Comparison of ENCODE assay signal across 8 mouse cellular contexts in genomic region chr7:7188191-7188942, GRCm38 (mm10). TPM values are rescaled to one million over a fixed set of nuclear protein-coding genes. Genes with fewer than 3 reads are reported as not detected.
DNase-seq lines count a peak whose midpoint lies in the region; ATAC-seq and TF ChIP-seq lines count a peak whose summit lies in the region.

No protein-coding gene starts in this region.

- DNase-seq in R1 (ENCODE audit: low read depth, low spot score) = peak; percentile 87
- DNase-seq in cerebellum, postnatal 25 days = peak; percentile 83 to 88
- peak; percentile 50 to 66 for DNase-seq in frontal cortex, postnatal 25 days (ENCODE audit: low spot score in 2 of 2)
- DNase-seq in hindbrain, postnatal 0 days (ENCODE audit: low spot score) = peak; percentile 82
- DNase-seq in left cerebral cortex, adult 2 months (ENCODE audit: extremely low spot score in 1 of 2, low spot score in 2 of 2) = peak; percentile 80
- DNase-seq in retina, postnatal 7 days (ENCODE audit: low read depth, low spot score) = peak; percentile 32
- DNase-seq in urinary bladder, adult 2 months (ENCODE audit: low spot score) = peak; percentile 44

- no peaks in the 10 kb centered on the region for H3K79me2 ChIP-seq in macrophage (ENCODE audit: inconsistent target)

- peak; percentile 82 for TF ChIP-seq CTCF in hindbrain, postnatal 0 days (IDR thresholded peaks at IDR 0.05; ENCODE audit: low read depth)
- peak; percentile 68 for TF ChIP-seq CTCF in left cerebral cortex, adult 2 months (IDR thresholded peaks at IDR 0.05)

- H3K4me2 ChIP-seq in hindbrain, postnatal 0 days (ENCODE audit: low read depth, low read length) = peak overlapping the region; percentile 50

- peak overlapping the region; percentile 50 for H3K4me3 ChIP-seq in hindbrain, postnatal 0 days (ENCODE audit: low read length)
- peak overlapping the region; percentile 50 for H3K4me3 ChIP-seq in left cerebral cortex, adult 2 months
- peak overlapping the region; percentile 31 for H3K4me3 ChIP-seq in macrophage (ENCODE audit: inconsistent target)

- H3K27ac ChIP-seq in hindbrain, postnatal 0 days = no peak overlapping the region
- H3K27ac ChIP-seq in left cerebral cortex, adult 2 months = peak overlapping the region; percentile 53; the same call in 1 of the 2 replicates
- no peak overlapping the region for H3K27ac ChIP-seq in macrophage

- no peaks in the 10 kb centered on the region for H3K9me3 ChIP-seq in hindbrain, postnatal 0 days (ENCODE audit: low read length)

- WGBS in hindbrain, postnatal 0 days = 13% methylated on average over 18 of the region's 18 CpGs
- 11% methylated on average over 18 of the region's 18 CpGs for WGBS in macrophage (ENCODE audit: missing documents)

- H3K4me1 ChIP-seq in hindbrain, postnatal 0 days (ENCODE audit: insufficient read depth, low read length) = no peaks in the 10 kb centered on the region

- no peaks in the 10 kb centered on the region for H3K27me3 ChIP-seq in hindbrain, postnatal 0 days (ENCODE audit: insufficient read depth, low read length)

- H3K36me3 ChIP-seq in hindbrain, postnatal 0 days (ENCODE audit: insufficient read depth, low read length) = 0 out of 2 replicates have a peak, but pooled peaks cover 4% of the 10 kb centered on the region
- no peaks in the 10 kb centered on the region for H3K36me3 ChIP-seq in macrophage (ENCODE audit: inconsistent target)

- H3K9ac ChIP-seq in hindbrain, postnatal 0 days (replicated peaks; ENCODE audit: low read length) = 0 out of 2 replicates have a peak overlapping the region, but pooled peaks have one; percentile 14

- ATAC-seq in hindbrain, postnatal 0 days = peak; percentile 97

- intact Hi-C loops in left cerebral cortex, adult 2 months (cut with DNase I) = loop anchor here (5.0 to 10.0 kb wide), 3 partner anchors 66 to 604 kb away; partner anchors contain the start of gene Zfp954

RNA-seq across cellular contexts. Expression of gene Zfp418, which starts 17.2 kb away (rescaled TPM):
- total RNA-seq in hindbrain, postnatal 0 days (2014; rRNA removed) = 2.8 and 5.1 TPM in 2 replicates
- 1.1 and 1.4 TPM in 2 replicates for polyA plus RNA-seq in hindbrain, postnatal 0 days (2015; fragmentation: Nextera tagmentation; extraction: Ambion mirVana)
- 1 to 10 TPM; 7.4 to 8.3 TPM for total RNA-seq in left cerebral cortex, adult 2 months (2021)
- total RNA-seq in macrophage (2018; cell fraction: chromatin; rRNA removed) = 10 to 100 TPM in 1 of 26 experiments, 1 to 10 TPM in 20, under 1 TPM in 5; 0.58 to 10.9 (median 3.0) TPM
- 1 to 10 TPM in 15 of 26 experiments, under 1 TPM in 11; 0.19 to 2.5 (median 1.5) TPM for total RNA-seq in macrophage (2018; cell fraction: cytosol; rRNA removed)
- total RNA-seq in macrophage (2018; cell fraction: nucleus; rRNA removed) = 1 to 10 TPM in 18 of 26 experiments, under 1 TPM in 6, not detected in 2; 0.44 to 7.9 (median 1.7) TPM
- polyA plus RNA-seq in macrophage (2018) = 1.4 to 3.5 TPM (median 1.5 TPM) in 3 replicates
- polyA plus RNA-seq in urinary bladder, adult 2 months (2012; rRNA removed) = 2.2 and 2.7 TPM in 2 replicates

RNA-seq across cellular contexts. Expression of gene Zfp772, which starts 21.4 kb away (rescaled TPM):
- 6.7 and 7.9 TPM in 2 replicates for total RNA-seq in hindbrain, postnatal 0 days (2014; rRNA removed)
- 5.8 and 6.2 TPM in 2 replicates for polyA plus RNA-seq in hindbrain, postnatal 0 days (2015; fragmentation: Nextera tagmentation; extraction: Ambion mirVana)
- 1 to 10 TPM; 8.4 to 9.0 TPM for total RNA-seq in left cerebral cortex, adult 2 months (2021)
- 1 to 10 TPM; 1.1 to 4.2 (median 2.2) TPM for total RNA-seq in macrophage (2018; cell fraction: chromatin; rRNA removed)
- total RNA-seq in macrophage (2018; cell fraction: cytosol; rRNA removed) = 1 to 10 TPM in 17 of 26 experiments, under 1 TPM in 9; 0.23 to 2.4 (median 1.4) TPM
- 1 to 10 TPM in 22 of 26 experiments, under 1 TPM in 4; 0.68 to 4.1 (median 1.9) TPM for total RNA-seq in macrophage (2018; cell fraction: nucleus; rRNA removed)
- polyA plus RNA-seq in macrophage (2018) = 1.7 to 2.5 TPM (median 2.1 TPM) in 3 replicates
- polyA plus RNA-seq in urinary bladder, adult 2 months (2012; rRNA removed) = 8.4 and 10.1 TPM in 2 replicates

RNA-seq across cellular contexts. Expression of gene Zfp773, which starts 51.8 kb away (rescaled TPM):
- total RNA-seq in hindbrain, postnatal 0 days (2014; rRNA removed) = 1.7 and 2.8 TPM in 2 replicates
- 3.2 and 3.5 TPM in 2 replicates for polyA plus RNA-seq in hindbrain, postnatal 0 days (2015; fragmentation: Nextera tagmentation; extraction: Ambion mirVana)
- total RNA-seq in left cerebral cortex, adult 2 months (2021) = 1 to 10 TPM; 2.3 to 2.5 TPM
- total RNA-seq in macrophage (2018; cell fraction: chromatin; rRNA removed) = 1 to 10 TPM in 11 of 26 experiments, under 1 TPM in 12, not detected in 3; 0.12 to 2.5 (median 0.92) TPM
- total RNA-seq in macrophage (2018; cell fraction: cytosol; rRNA removed) = 1 to 10 TPM in 1 of 26 experiments, under 1 TPM in 25; 0.05 to 1.1 (median 0.47) TPM
- 1 to 10 TPM in 9 of 26 experiments, under 1 TPM in 15, not detected in 2; 0.24 to 2.2 (median 0.72) TPM for total RNA-seq in macrophage (2018; cell fraction: nucleus; rRNA removed)
- 0.58 to 1.2 TPM (median 0.62 TPM) in 3 replicates for polyA plus RNA-seq in macrophage (2018)
- polyA plus RNA-seq in urinary bladder, adult 2 months (2012; rRNA removed) = 0.44 and 0.57 TPM in 2 replicates

RNA-seq across cellular contexts. Expression of gene Vmn2r29, which starts 58.8 kb away (rescaled TPM):
- total RNA-seq in hindbrain, postnatal 0 days (2014; rRNA removed) = 1.3 and 2.3 TPM in 2 replicates
- 0.55 and 0.93 TPM in 2 replicates for polyA plus RNA-seq in hindbrain, postnatal 0 days (2015; fragmentation: Nextera tagmentation; extraction: Ambion mirVana)
- 1 to 10 TPM; 2.1 to 2.2 TPM for total RNA-seq in left cerebral cortex, adult 2 months (2021)
- 1 to 10 TPM in 23 of 26 experiments, under 1 TPM in 3; 0.41 to 6.8 (median 2.6) TPM for total RNA-seq in macrophage (2018; cell fraction: chromatin; rRNA removed)
- total RNA-seq in macrophage (2018; cell fraction: cytosol; rRNA removed) = under 1 TPM in 13 of 26 experiments, not detected in 13; 0.06 to 0.35 (median 0.18) TPM
- 1 to 10 TPM in 18 of 26 experiments, under 1 TPM in 5, not detected in 3; 0.23 to 4.3 (median 1.7) TPM for total RNA-seq in macrophage (2018; cell fraction: nucleus; rRNA removed)
- 0.50 TPM in 1 of 3 replicates, not detected in the others for polyA plus RNA-seq in macrophage (2018)
- 1.7 and 3.1 TPM in 2 replicates for polyA plus RNA-seq in urinary bladder, adult 2 months (2012; rRNA removed)

Comparison
In these comparisons a context has a peak if more than half of its experiments do, and no peak if none do; other contexts are left out.
1. DNase-seq: peak in every context shown above with its lines; median percentile 87 in R1; 86 in cerebellum, postnatal 25 days; 82 in hindbrain, postnatal 0 days; 80 in left cerebral cortex, adult 2 months; 58 in frontal cortex, postnatal 25 days; 44 in urinary bladder, adult 2 months; 32 in retina, postnatal 7 days.